Mouse (Mus musculus): ENCODE measurements around the gene Smtnl2. TPM values are rescaled to one million over a fixed set of nuclear protein-coding genes. Genes with fewer than 3 reads are reported as not detected.

Smtnl2 gene
- total RNA-seq, 2 experiments from 2014 or later: 1.7 to 2.4 TPM

GRCm38 (mm10) chr11:72426884-72427283, 15.4 kb upstream of the Smtnl2 start:
- no peak for DNase-seq

GRCm38 (mm10) chr11:72425201-72425600, 13.7 kb upstream of the Smtnl2 start:
- DNase-seq: no peak

GRCm38 (mm10) chr11:72423686-72424085, 12.2 kb upstream of the Smtnl2 start:
- no peak for DNase-seq

GRCm38 (mm10) chr11:72421518-72422278, 10.2 kb upstream of the Smtnl2 start:
- DNase-seq: peak; percentile 57 to 79

GRCm38 (mm10) chr11:72420460-72421122, 9.1 kb upstream of the Smtnl2 start:
- DNase-seq: no peak

- no peak for DNase-seq
These were observed 7.5 kb upstream of the Smtnl2 start for GRCm38 (mm10) chr11:72419006-72419405.

GRCm38 (mm10) chr11:72418227-72418626, 6.7 kb upstream of the Smtnl2 start:
- DNase-seq: peak; percentile 12 to 49

GRCm38 (mm10) chr11:72417376-72417775, 5.9 kb upstream of the Smtnl2 start:
- DNase-seq: no peak

- no peak for DNase-seq
These were observed 5.2 kb upstream of the Smtnl2 start for GRCm38 (mm10) chr11:72416666-72417065.

GRCm38 (mm10) chr11:72415155-72415554, 3.6 kb upstream of the Smtnl2 start:
- DNase-seq: no peak

- DNase-seq: no peak
These were observed 2.2 kb upstream of the Smtnl2 start for GRCm38 (mm10) chr11:72413601-72414190.

GRCm38 (mm10) chr11:72413016-72413415, 1.5 kb upstream of the Smtnl2 start:
- peak in 1 of 2 experiments; percentile 26 for DNase-seq

GRCm38 (mm10) chr11:72411945-72412344, 432 bp upstream of the Smtnl2 start:
- no peak for DNase-seq

GRCm38 (mm10) chr11:72410521-72411092, 906 bp downstream of the Smtnl2 start:
- DNase-seq: no peak

GRCm38 (mm10) chr11:72409649-72410385, 1.7 kb downstream of the Smtnl2 start:
- DNase-seq: no peak

- DNase-seq: no peak
These were observed 2.9 kb downstream of the Smtnl2 start for GRCm38 (mm10) chr11:72408451-72409170.

- DNase-seq: no peak
These were observed 3.9 kb downstream of the Smtnl2 start for GRCm38 (mm10) chr11:72407574-72407973.

- no peak for DNase-seq
These were observed 4.4 kb downstream of the Smtnl2 start for GRCm38 (mm10) chr11:72407081-72407480.

GRCm38 (mm10) chr11:72406079-72406675, 5.3 kb downstream of the Smtnl2 start:
- DNase-seq: no peak

GRCm38 (mm10) chr11:72405532-72405931, 6.0 kb downstream of the Smtnl2 start:
- no peak for DNase-seq

GRCm38 (mm10) chr11:72402969-72403368, 8.5 kb downstream of the Smtnl2 start:
- no peak for DNase-seq
